Mouse (Mus musculus) frontal cortex, postnatal 25 days (tissue): ENCODE measurements at regions not wholly inside any gene's neighbourhood (a gene's known extent, or its start where the extent isn't known, plus 50 kb on each side); places are given as distances from the start of the nearest gene placed in this dataset.

Experiments
- DNase-seq, 2 experiments: peaks; one replicate each; pipeline ENCODE4 v3.0.0; 2022; ENCODE audit warnings: low spot score in 2 of 2

GRCm38 (mm10) chr5:96931576-96932152 lies 65.8 kb upstream of the Bmp2k start:
- no peak for DNase-seq

GRCm38 (mm10) chr5:96936239-96936638 lies 61.2 kb upstream of the Bmp2k start:
- DNase-seq, result no peak

GRCm38 (mm10) chr5:96938718-96939117 lies 58.8 kb upstream of the Bmp2k start:
- no peak for DNase-seq

GRCm38 (mm10) chr5:96939273-96939672 lies 58.2 kb upstream of the Bmp2k start:
- DNase-seq, result no peak

GRCm38 (mm10) chr5:96940170-96941086 lies 57.1 kb upstream of the Bmp2k start:
- no peak for DNase-seq

- DNase-seq, result no peak
Observed at GRCm38 (mm10) chr5:96941087-96941468, 56.4 kb upstream of the Bmp2k start.

- no peak for DNase-seq
Observed at GRCm38 (mm10) chr5:96941518-96941917, 56.0 kb upstream of the Bmp2k start.
